Comparison of ENCODE assay signal across 8 mouse cellular contexts in the genomic region with DNA sequence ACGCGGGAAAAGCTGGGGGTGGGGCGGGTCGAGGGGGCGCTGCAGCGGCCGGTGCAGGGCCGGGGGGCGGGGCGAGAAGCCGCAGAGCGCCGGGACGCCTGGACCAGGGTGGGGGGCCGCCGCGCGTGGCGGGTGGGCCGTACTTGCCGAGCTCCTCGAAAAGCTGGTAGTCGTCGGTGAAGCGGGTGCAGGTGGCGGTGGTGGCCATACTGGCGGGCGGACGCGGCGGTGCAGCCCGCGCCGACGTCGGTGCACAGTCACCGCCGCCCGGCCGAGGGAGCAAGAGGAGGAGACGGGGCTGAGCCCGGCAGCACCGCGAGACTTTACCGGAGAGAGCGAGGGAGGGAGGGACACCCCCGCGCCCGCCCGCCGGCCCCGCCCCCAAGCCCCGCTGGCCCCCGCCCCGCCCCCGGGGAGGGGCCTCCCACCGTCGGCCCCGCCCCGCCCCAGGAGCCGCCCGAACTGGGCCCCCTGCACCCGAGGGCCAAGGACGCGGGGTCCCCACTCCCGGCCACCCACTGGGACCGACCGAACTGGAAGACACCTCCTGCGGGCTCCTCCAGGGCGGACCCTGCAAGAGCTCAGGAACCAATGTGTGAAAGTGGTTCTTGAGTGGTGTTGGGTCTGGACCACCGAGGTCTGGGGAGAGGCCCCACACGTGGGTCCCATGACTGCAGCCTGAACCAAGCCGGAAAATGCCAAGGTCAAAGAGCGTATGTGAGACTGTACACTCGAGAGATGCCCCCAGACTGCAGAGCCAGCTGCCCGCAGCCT. TPM values are rescaled to one million over a fixed set of nuclear protein-coding genes. Genes with fewer than 3 reads are reported as not detected.
DNase-seq lines count a peak whose midpoint lies in the region; ATAC-seq and TF ChIP-seq lines count a peak whose summit lies in the region.

A gene (minus strand): TSS at position 331 of the 774 bp plus-strand sequence.

- peak; percentile 63 for DNase-seq in c-Kit-negative CD71-positive TER-119-positive erythroid progenitor cells, embryonic 14.5 days (ENCODE audit: low read depth, low spot score)
- DNase-seq in forebrain, embryonic 10.5 days (ENCODE audit: extremely low spot score, low spot score): peak; percentile 82
- peak; percentile 89 for DNase-seq in heart, postnatal 0 days (ENCODE audit: low spot score)
- DNase-seq in kidney, postnatal 4 days: peak; percentile 89 to 94
- DNase-seq in thymus, adult 2 months: peak; percentile 85

- peak within 1 kb of the TSS; percentile 83 for H3K4me3 ChIP-seq in E14TG2a.4 (replicated peaks; ENCODE audit: low read length)
- H3K4me3 ChIP-seq in forebrain, embryonic 10.5 days: peak within 1 kb of the TSS; percentile 92
- peak within 1 kb of the TSS; percentile 85 for H3K4me3 ChIP-seq in heart, postnatal 0 days (ENCODE audit: low read depth, low read length)
- H3K4me3 ChIP-seq in lung, embryonic 15.5 days: peak within 1 kb of the TSS; percentile 89
- peak within 1 kb of the TSS; percentile 99 for H3K4me3 ChIP-seq in olfactory bulb, adult 2 months (ENCODE audit: insufficient read depth, low read depth, low read length)
- peak within 1 kb of the TSS; percentile 75 for H3K4me3 ChIP-seq in thymus, adult 2 months (ENCODE audit: control insufficient read depth, insufficient read depth, low read length)

- no peak for TF ChIP-seq CTCF in E14TG2a.4 (conservative IDR thresholded peaks at IDR 0.05; ENCODE audit: low read length)
- no peak for TF ChIP-seq CTCF in heart, postnatal 0 days (IDR thresholded peaks at IDR 0.05; ENCODE audit: low read depth)
- TF ChIP-seq CTCF in olfactory bulb, adult 2 months (IDR thresholded peaks at IDR 0.05; ENCODE audit: insufficient read depth, low read depth, low read length): no peak
- TF ChIP-seq CTCF in thymus, adult 2 months (IDR thresholded peaks at IDR 0.05; ENCODE audit: borderline replicate concordance, control insufficient read depth, extremely low read depth, insufficient read depth, low read length, poor library complexity): no peak

- H3K9ac ChIP-seq in heart, postnatal 0 days (replicated peaks; ENCODE audit: low read depth, low read length): peak within 1 kb of the TSS; percentile 86
- H3K9ac ChIP-seq in lung, embryonic 15.5 days: peak within 1 kb of the TSS; percentile 77

- peak; percentile 90 for ATAC-seq in heart, postnatal 0 days (ENCODE audit: insufficient read depth, low read depth)
- peak; percentile 92 for ATAC-seq in lung, embryonic 15.5 days (ENCODE audit: borderline replicate concordance, extremely low read depth, low FRiP score, low TSS enrichment)

- 1% methylated on average over 44 of the region's 76 CpGs for WGBS in forebrain, embryonic 10.5 days
- WGBS in heart, postnatal 0 days: under 1% methylated on average over 41 of the region's 76 CpGs
- WGBS in lung, embryonic 15.5 days: under 1% methylated on average over 52 of the region's 76 CpGs
- under 1% methylated on average over 60 of the region's 76 CpGs for WGBS in olfactory bulb, adult 2 months
- WGBS in thymus, adult 2 months: under 1% methylated on average over 68 of the region's 76 CpGs

- peaks cover 10% of the 10 kb centered on the region; the same call in 1 of the 2 replicates for H3K27me3 ChIP-seq in E14TG2a.4 (ENCODE audit: insufficient read depth, low read length)
- H3K27me3 ChIP-seq in forebrain, embryonic 10.5 days (ENCODE audit: poor library complexity, severe bottlenecking): peaks cover 18% of the 10 kb centered on the region
- no peaks in the 10 kb centered on the region for H3K27me3 ChIP-seq in heart, postnatal 0 days (ENCODE audit: control insufficient read depth, insufficient read depth, low read length)
- H3K27me3 ChIP-seq in lung, embryonic 15.5 days: no peaks in the 10 kb centered on the region
- H3K27me3 ChIP-seq in thymus, adult 2 months (ENCODE audit: control insufficient read depth, insufficient read depth, low read length): no peaks in the 10 kb centered on the region

- peak; percentile 69 for TF ChIP-seq POLR2A in olfactory bulb, adult 2 months (IDR thresholded peaks at IDR 0.05; ENCODE audit: insufficient read depth, low read depth, low read length)
- TF ChIP-seq POLR2A in thymus, adult 2 months (IDR thresholded peaks at IDR 0.05; ENCODE audit: control insufficient read depth, extremely low read depth, insufficient read depth, low read length, poor library complexity): peak; percentile 57; the same call in 1 of the 2 replicates

- H3K9me3 ChIP-seq in E14TG2a.4 (ENCODE audit: low read length): no peaks in the 10 kb centered on the region
- H3K9me3 ChIP-seq in forebrain, embryonic 10.5 days: no peaks in the 10 kb centered on the region
- no peaks in the 10 kb centered on the region for H3K9me3 ChIP-seq in heart, postnatal 0 days (replicated peaks; ENCODE audit: control insufficient read depth, low read length)
- H3K9me3 ChIP-seq in lung, embryonic 15.5 days: no peaks in the 10 kb centered on the region

- H3K4me1 ChIP-seq in E14TG2a.4 (replicated peaks; ENCODE audit: low read depth, low read length): peaks cover 58% of the 10 kb centered on the region
- peaks cover 46% of the 10 kb centered on the region for H3K4me1 ChIP-seq in forebrain, embryonic 10.5 days
- H3K4me1 ChIP-seq in heart, postnatal 0 days (ENCODE audit: control insufficient read depth, insufficient read depth): peaks cover 7% of the 10 kb centered on the region; the same call in 1 of the 2 replicates
- H3K4me1 ChIP-seq in lung, embryonic 15.5 days: peaks cover 33% of the 10 kb centered on the region
- H3K4me1 ChIP-seq in olfactory bulb, adult 2 months (ENCODE audit: control insufficient read depth, insufficient read depth, low read length): peaks cover 39% of the 10 kb centered on the region
- peaks cover 39% of the 10 kb centered on the region for H3K4me1 ChIP-seq in thymus, adult 2 months (replicated peaks; ENCODE audit: control insufficient read depth, insufficient read depth, low read length)

- peaks cover 36% of the 10 kb centered on the region for H3K36me3 ChIP-seq in E14TG2a.4 (ENCODE audit: insufficient read depth, low read length)
- peaks cover 35% of the 10 kb centered on the region for H3K36me3 ChIP-seq in forebrain, embryonic 10.5 days (replicated peaks)
- peaks cover 25% of the 10 kb centered on the region for H3K36me3 ChIP-seq in heart, postnatal 0 days (replicated peaks; ENCODE audit: control insufficient read depth, insufficient read depth, low read length)
- H3K36me3 ChIP-seq in lung, embryonic 15.5 days: peaks cover 17% of the 10 kb centered on the region
- no peaks in the 10 kb centered on the region for H3K36me3 ChIP-seq in thymus, adult 2 months (ENCODE audit: control insufficient read depth, insufficient read depth, low read length)

- H3K4me2 ChIP-seq in heart, postnatal 0 days (ENCODE audit: low read depth, low read length): peak within 1 kb of the TSS; percentile 96
- peak within 1 kb of the TSS; percentile 72 for H3K4me2 ChIP-seq in lung, embryonic 15.5 days

- peak within 1 kb of the TSS; percentile 94 for H3K27ac ChIP-seq in forebrain, embryonic 10.5 days
- peak within 1 kb of the TSS; percentile 94 for H3K27ac ChIP-seq in heart, postnatal 0 days (ENCODE audit: low read depth)
- H3K27ac ChIP-seq in lung, embryonic 15.5 days: peak within 1 kb of the TSS; percentile 75
- H3K27ac ChIP-seq in olfactory bulb, adult 2 months (ENCODE audit: insufficient read depth, low read depth, low read length): peak within 1 kb of the TSS; percentile 76
- no peak within 1 kb of the TSS; the same call in 1 of the 2 replicates for H3K27ac ChIP-seq in thymus, adult 2 months (ENCODE audit: control insufficient read depth, insufficient read depth, low read length)

- no peak for TF ChIP-seq EP300 in heart, postnatal 0 days (IDR thresholded peaks at IDR 0.05; ENCODE audit: low read depth)

RNA-seq across cellular contexts. Expression of the gene that starts here (rescaled TPM):
- polyA plus RNA-seq in forebrain, embryonic 10.5 days (2016; fragmentation: Nextera tagmentation; extraction: Ambion mirVana): 33.0 and 37.8 TPM in 2 replicates
- 74.5 and 107 TPM in 2 replicates for total RNA-seq in heart, postnatal 0 days (2014; rRNA removed; ENCODE audit: low replicate concordance)
- 60.8 and 72.5 TPM in 2 replicates for polyA plus RNA-seq in heart, postnatal 0 days (2015; fragmentation: Nextera tagmentation; extraction: Ambion mirVana)
- polyA plus RNA-seq in lung, embryonic 15.5 days (2015; fragmentation: Nextera tagmentation; extraction: Ambion mirVana): 40.8 and 41.2 TPM in 2 replicates
- 125 and 417 TPM in 2 replicates for polyA plus RNA-seq in olfactory bulb, adult 2 months (2012; ENCODE audit: insufficient read depth, insufficient read length, low replicate concordance, missing spikeins)
- 36.4 and 42.3 TPM in 2 replicates for polyA plus RNA-seq in thymus, adult 2 months (2012; rRNA removed)
